Mouse (Mus musculus): ENCODE measurements at regions not wholly inside any gene's neighbourhood (a gene's known extent, or its start where the extent isn't known, plus 50 kb on each side); places are given as distances from the start of the nearest gene placed in this dataset.

DNA sequence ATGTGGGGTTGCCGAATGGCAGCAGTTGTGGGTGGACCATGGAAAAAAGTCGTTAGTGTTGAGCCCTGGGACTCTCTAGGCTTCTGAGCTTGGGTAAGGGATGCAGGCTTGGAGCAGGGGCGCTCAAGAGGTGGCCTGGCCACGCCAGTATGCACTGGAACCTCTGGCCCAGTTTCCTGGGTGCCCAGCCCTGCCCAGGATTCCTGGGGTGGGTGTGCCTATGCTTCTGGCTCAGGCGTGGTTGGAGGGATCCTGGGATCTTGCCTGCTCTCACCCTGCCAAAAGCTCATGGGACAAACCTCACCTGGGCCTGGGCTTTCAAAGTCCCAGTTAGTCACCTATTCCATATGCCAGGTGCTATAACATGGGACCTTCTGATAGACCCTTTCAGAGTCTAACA is 49.9 kb upstream of the Ppara start:
- TF ChIP-seq POLR2A (IDR thresholded peaks at IDR 0.05; ENCODE audit: low read depth, low read length) (no peak), CTCF (IDR thresholded peaks at IDR 0.05; ENCODE audit: borderline replicate concordance, insufficient read depth, low read length) (no peak)
